Mouse (Mus musculus) heart, adult 2 months (tissue): Measurements from ENCODE around the gene Yipf2.

Experiments
- EP300 ChIP-seq: fragments of 200-500 bp; IDR thresholded peaks from 2 replicates; pipeline ENCODE4 v1.6.1; 2011; ENCODE audit warnings: low read depth, low read length, control low read depth; ENCODE audit not compliant: insufficient read depth
- POLR2A ChIP-seq: fragments of 200-500 bp; IDR thresholded peaks from 2 replicates; pipeline ENCODE4 v1.6.1; 2011; ENCODE audit warnings: mild to moderate bottlenecking, low read depth, low read length, control low read depth; ENCODE audit not compliant: insufficient read depth

DNA sequence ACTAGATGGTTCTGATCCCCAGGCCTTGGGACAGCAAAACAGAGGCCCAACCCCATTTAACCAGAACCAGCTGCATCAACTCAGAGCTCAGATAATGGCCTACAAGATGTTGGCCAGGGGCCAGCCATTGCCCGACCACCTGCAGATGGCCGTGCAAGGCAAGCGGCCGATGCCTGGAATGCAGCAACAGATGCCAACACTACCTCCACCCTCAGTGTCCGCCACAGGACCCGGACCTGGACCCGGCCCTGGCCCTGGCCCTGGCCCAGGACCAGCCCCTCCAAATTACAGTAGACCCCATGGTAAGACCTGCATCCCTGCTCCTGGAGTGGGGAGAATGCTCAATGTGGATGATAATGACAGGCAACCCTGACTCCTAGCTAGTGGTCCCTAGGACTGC lies 43.0 kb upstream of the Yipf2 start:
- no peak for TF ChIP-seq EP300
- TF ChIP-seq POLR2A, result no peak
